Mouse (Mus musculus) MN1 (cell line): ENCODE measurements at regions not wholly inside any gene's neighbourhood (a gene's known extent, or its start where the extent isn't known, plus 50 kb on each side); places are given as distances from the start of the nearest gene placed in this dataset.

Experiments used
- DNase-seq: peaks from one replicate; pipeline ENCODE4 v3.0.0-alpha.2; 2016; ENCODE audit warnings: low spot score

DNA sequence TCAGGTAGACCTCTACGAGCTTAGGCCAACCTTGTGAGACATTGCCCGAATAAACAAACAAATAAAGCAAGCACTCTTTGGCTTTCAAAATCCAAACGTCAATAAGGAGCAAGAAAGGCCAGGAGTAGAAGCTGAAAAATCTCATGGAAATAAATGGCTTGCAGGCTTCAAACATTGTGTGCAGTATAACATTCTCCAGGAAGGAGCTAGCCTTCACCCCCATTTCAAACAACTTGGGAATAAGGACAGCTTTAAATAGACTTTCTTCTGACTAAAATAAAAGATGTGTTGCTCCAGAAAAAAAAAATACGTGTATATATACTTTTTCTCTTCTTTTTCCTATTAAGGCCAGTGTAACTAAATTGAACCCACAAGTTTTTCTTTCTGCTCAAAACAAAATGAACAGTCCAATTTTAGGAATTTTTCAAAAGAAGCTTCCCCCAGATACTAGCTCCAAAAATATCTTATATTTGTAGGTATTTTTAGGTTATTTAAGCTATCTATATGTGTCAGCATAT is 196.2 kb upstream of the Arpp21 start:
- no peak for DNase-seq

DNA sequence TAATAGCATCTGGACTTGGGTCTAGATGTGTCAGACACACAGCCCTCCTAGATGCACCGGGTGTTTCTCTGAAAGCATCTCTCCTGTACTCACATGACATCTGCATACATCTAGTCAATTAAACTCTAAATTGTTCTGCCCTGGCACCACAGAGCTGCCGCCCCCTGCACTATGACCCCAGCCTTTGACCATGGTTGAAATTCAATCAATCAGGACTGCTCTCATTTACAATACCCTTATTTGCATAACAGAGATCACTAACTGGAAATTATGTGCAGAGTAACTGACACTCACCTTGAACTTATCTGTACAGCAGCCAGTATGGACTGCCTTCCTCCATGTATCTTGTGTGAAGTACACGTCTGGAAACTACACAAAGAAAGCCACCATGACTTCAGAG is 193.5 kb upstream of the Arpp21 start:
- no peak for DNase-seq

DNA sequence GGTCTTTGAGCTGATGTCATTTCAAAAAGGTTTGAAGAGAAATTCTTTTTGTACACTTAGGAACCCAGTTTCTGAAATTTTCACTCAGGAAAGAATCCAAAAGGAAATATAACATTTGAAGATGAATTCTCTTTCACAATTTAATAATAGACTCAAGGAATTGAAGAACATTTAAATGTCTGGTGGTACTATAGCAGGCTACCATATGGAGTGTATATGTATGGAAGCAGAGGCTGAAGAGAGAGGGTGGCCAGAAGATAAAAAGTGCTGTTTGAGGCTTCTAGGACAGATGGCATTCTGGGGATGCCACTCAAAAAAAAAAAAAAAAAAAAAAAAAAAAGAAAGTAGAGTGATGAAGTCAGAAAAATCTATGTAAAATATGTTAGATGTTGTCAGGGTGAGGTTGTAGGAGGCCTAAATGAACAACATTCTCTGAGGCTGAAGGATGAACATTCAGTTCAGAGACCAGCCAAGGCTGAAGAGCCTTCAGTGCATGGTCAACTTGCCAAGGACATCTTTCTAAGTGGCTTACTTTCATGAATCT is 170.1 kb upstream of the Arpp21 start:
- DNase-seq: no peak

DNA sequence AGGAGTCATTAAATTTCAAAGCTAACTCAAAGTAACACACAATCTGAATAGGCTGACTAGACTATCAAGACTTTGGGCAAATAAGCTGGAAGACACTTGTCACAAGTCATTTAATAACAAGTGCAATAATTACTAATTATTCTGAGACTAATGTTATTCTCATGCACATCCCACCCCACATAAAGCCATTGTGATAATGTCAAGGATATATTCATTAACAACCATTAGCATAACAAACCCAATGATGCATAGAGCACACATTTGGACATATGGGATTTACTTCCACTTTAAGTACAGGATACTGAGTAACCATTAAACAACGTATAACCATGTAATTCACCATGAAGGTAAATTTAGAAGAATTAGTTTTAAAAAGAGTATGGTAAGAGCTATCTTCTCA is 135.0 kb upstream of the Arpp21 start:
- no peak for DNase-seq

DNA sequence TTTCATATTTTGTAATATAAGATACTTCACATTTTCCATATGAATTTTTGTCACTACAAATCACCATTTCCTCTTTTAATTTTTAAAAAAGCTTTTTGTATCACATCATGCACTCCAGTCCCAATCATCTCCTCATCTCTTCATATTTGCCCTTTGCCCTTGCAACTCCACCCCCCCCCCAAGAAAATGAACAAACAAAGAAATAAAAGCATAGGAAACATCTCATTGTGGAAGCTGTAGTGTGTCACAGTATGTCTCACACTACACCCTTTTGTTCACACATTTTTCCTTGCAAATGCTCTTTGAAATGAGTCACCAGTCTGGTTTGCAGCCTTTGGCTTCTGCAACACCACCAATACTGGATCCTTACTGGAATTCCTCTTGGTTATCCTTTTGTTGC is 131.6 kb upstream of the Arpp21 start:
- DNase-seq: no peak

DNA sequence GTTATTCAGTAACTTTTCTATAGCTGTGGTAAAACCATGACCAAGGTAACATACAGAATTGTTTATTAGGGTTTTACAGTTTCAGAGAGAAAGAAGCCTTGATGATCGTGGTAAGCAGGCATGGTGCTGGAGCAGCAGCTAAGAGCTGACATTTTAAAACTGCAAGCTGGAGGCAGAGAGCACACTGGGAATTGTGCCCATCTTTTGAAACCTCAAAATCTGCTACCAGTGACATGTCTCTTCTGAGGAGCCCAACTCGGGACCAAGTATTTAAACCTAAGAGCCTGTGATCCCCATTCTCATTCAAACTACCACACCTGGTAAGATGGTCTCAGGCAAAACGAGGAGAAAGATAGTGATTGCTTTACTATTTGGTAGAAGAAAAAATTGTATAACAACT is 125.6 kb upstream of the Arpp21 start:
- DNase-seq: no peak

DNA sequence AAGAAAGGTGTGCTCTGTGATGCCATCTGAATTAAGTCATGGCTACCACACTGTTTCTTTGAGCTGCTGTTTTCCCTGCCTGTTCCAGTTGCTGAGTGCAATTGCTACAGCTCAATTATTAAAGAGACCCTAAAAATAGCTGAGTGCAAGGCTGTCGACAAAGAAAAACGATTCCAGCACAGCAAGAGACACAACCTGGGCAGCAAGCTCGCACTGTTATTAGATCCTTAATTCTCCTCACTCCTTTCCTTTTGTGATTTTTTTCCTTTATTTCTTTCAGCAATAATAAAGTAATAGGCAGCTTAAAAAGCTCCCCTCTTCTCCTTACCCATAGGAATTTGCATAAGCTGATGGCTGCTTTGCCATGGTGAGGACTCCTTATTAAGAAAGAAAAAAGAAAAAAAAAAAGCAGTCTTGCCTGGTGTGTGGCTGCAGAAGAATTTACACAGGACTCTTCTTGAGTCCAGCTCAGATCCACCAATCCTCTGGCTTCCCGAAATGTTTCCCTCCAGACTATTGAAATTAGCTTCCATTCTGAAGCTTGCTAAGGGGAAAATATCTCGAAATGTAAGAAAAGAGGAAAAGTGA is 123.1 kb upstream of the Arpp21 start:
- no peak for DNase-seq

DNA sequence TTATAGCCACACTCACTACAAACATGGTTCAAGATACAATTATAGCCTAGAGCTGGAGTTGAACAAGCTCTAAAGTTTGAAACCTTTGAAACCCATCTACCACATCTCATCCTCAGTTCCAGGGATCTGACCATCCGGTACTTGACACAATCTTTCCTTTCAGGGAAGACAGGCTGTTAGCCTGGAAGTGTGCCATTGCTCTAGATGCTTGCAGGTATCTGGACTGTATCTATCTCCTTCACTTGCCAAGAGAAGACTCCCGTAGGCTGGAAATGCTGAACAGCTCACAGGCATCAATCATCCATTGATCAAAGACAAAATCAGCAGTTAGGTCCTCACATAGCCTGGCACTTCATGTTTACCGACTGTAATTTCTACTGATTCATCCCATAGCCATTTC is 117.5 kb upstream of the Arpp21 start:
- no peak for DNase-seq

DNA sequence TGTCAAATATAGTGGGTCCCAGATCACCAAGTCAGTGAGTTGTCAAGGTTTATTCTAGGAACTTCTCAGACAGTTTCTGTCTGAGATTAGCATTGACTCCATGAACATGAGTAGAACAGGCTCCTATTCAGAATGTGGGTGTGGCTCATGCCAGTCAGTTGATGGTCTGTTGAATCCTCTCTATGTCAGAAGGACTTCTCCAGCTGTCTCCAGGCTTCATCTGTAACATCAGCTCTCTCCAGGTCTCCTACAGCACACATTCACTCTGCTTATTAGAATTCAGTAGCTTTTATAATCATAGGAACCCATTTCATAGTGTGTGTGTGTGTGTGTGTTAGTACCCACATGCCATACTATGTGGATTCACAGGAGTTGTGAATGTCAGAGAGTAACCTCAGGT is 113.2 kb upstream of the Arpp21 start:
- no peak for DNase-seq

DNA sequence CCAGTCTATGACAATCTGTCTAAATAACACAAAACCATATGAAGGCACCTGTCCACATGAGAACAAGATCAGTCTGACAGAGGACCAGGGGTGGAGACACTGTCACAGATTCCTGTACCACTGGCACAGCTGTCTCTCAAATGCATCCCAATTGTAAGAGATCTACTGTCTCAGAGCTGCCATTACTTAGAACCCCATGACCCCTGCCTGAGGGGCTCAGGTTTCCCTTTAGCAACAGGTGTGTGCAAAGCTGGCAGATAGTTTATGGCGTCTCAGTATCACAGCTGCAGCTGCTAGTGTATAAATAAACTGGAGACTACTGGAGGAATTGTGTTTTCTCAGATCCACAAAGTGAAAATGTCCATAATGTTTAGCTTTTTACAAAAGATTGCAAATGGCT is 109.1 kb upstream of the Arpp21 start:
- no peak for DNase-seq

DNA sequence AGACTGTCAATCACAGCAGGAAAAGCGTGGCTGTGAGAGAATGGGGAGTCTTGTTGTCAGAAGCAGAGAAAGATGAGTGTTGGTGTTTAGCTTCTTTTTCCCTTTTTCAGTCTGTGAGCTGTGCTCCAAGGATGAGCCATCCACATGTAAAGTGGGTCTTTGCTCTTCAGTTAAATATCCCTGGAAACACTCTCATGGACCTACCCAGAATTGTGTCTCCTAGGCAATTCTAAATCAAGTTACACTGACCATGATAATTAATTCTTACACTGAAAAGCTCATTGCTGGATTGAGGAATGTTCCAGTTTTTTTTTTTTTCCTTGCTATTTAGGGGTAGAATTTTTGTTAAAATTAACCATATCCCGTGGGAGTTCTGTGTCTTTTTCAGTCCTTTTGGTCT is 104.6 kb upstream of the Arpp21 start:
- DNase-seq: no peak

DNA sequence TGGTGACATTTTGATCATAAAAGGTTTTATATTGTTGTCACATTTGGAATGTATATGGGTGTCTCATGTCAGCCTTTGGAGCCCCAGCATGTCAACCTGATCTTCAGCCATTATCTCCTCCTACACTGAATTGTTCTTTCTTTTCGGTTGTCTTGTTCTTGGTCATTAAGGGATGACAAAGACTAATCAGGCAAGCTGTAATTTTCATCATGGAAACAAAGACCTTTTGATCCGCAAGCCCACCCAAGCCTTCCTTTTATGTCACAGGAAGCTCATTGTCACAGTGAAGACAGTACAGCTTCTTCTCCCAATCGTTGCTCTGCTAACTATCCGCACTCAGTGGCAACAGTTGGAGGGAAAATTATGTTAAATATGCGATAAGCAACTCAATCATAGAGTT is 84.3 kb upstream of the Arpp21 start:
- DNase-seq: no peak

DNA sequence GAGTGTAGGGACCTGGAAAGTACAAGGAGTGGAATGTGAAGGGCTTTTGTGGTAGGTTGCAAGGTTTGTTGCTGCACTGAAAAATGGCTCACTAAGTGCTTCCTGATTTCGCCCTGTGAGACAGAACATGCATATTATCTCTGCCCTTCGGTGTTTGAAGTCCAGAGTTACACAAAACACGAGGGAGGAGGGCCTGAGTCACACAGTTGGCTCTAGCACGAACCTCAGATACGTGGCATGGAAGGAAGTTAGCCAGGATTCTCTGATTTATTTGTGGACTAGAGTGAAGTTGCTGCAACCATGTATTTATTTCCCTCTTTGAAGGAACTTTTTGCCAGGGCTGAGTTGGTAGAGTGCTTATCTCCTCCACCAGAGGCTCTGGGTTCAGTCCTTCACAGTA is 73.2 kb upstream of the Arpp21 start:
- DNase-seq: no peak

DNA sequence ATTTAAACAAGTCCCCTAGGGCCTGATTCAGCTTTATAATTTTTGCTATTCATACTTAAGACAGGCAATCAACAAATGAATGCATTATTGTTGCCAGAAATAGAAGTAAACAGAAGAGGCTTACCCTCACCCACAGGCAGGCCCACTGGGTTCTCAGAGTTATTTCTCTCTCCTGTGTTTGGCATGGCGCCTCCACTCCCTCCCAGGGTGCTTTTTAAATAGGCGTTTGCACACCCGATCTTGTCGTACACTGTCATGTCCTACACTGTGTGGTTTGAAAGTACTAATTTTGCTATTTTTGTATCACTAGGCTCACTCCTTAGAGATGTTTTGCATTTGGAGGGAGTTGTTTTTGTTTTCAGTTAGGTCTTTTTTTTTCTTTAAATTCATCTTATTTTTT is 72.1 kb upstream of the Arpp21 start:
- no peak for DNase-seq

DNA sequence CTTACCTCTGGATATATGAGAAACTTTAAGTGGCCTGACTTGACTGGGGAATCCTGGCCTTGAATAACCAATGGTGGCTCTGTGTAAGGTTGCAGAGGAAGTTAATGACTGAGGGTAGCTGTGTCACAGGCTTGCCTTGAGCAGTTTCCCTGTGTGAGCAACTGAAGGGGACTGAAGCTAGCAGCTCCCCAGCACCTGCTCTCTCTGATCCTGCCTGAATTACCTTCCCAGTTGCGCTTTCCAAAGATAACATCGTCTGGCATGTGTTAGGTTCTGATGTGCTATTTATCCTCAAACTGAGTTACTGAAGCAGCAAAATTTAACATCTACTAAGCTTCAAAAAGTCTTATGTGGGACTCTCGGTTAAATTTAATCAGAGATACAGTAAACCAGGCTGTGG is 56.1 kb upstream of the Arpp21 start:
- DNase-seq: no peak
